Mouse (Mus musculus) cerebellum, adult 9-10 months (tissue): ENCODE measurements around the gene Stard7.

Experiments used
- DNase-seq: peaks from one replicate; pipeline ENCODE4 v3.0.0; 2022

Stard7 gene

GRCm38 (mm10) chr2:127323667-127324066, 53.6 kb downstream of the Stard7 start:
- DNase-seq = no peak

GRCm38 (mm10) chr2:127324456-127324855, 54.4 kb downstream of the Stard7 start:
- DNase-seq = no peak

GRCm38 (mm10) chr2:127328090-127328851, 58.3 kb downstream of the Stard7 start:
- no peak for DNase-seq

GRCm38 (mm10) chr2:127332807-127333570, 63.0 kb downstream of the Stard7 start:
- DNase-seq = no peak

- no peak for DNase-seq
Measured at GRCm38 (mm10) chr2:127333945-127334603, 64.1 kb downstream of the Stard7 start.

GRCm38 (mm10) chr2:127335078-127335541, 65.1 kb downstream of the Stard7 start:
- DNase-seq = no peak

GRCm38 (mm10) chr2:127335767-127336496, 65.9 kb downstream of the Stard7 start, which contains the start of gene Dusp2:
TSS of gene Dusp2 (plus strand) at chr2:127336159.
- peak; percentile 45 for DNase-seq

- DNase-seq = no peak
Measured at GRCm38 (mm10) chr2:127336497-127336832, 66.4 kb downstream of the Stard7 start.

GRCm38 (mm10) chr2:127336885-127337284, 66.9 kb downstream of the Stard7 start:
- peak; percentile 26 for DNase-seq

GRCm38 (mm10) chr2:127337531-127337930, 67.5 kb downstream of the Stard7 start:
- DNase-seq = peak; percentile 44

GRCm38 (mm10) chr2:127338012-127338411, 68.0 kb downstream of the Stard7 start:
- no peak for DNase-seq

- no peak for DNase-seq
Measured at GRCm38 (mm10) chr2:127338416-127338815, 68.4 kb downstream of the Stard7 start, which contains the start of gene Astl. TSS of gene Astl (plus strand) at chr2:127338639.

- no peak for DNase-seq
Measured at GRCm38 (mm10) chr2:127338833-127339232, 68.8 kb downstream of the Stard7 start.

GRCm38 (mm10) chr2:127339262-127339661, 69.2 kb downstream of the Stard7 start:
- no peak for DNase-seq

- DNase-seq = peak; percentile 51
Measured at GRCm38 (mm10) chr2:127341159-127341558, 71.1 kb downstream of the Stard7 start.

GRCm38 (mm10) chr2:127346334-127346733, 76.3 kb downstream of the Stard7 start:
- DNase-seq = no peak

GRCm38 (mm10) chr2:127347147-127347985, 77.3 kb downstream of the Stard7 start:
- DNase-seq = no peak
